Mouse (Mus musculus) small intestine, adult 2 months (tissue): ENCODE data around the gene Suds3. TPM values are rescaled to one million over a fixed set of nuclear protein-coding genes. Genes with fewer than 3 reads are reported as not detected.

Experiments
- H3K27ac ChIP-seq: fragments of 200-500 bp; 2 replicates; pipeline ENCODE4 v1.5.1; 2012; ENCODE audit warnings: low read depth, low read length, control low read depth, inconsistent platforms; ENCODE audit not compliant: insufficient read depth
- H3K27me3 ChIP-seq: fragments of 200-500 bp; 2 replicates; pipeline ENCODE4 v1.6.1; 2012; ENCODE audit warnings: mild to moderate bottlenecking, moderate library complexity, low read length, inconsistent platforms; ENCODE audit not compliant: control insufficient read depth, insufficient read depth
- H3K36me3 ChIP-seq: fragments of 200-500 bp; 2 replicates; pipeline ENCODE4 v1.6.1; 2012; ENCODE audit warnings: mild to moderate bottlenecking, low read length, control low read depth, inconsistent platforms; ENCODE audit not compliant: control insufficient read depth, insufficient read depth
- H3K4me1 ChIP-seq: fragments of 200-500 bp; 2 replicates; pipeline ENCODE4 v1.6.1; 2012; ENCODE audit warnings: low read length, inconsistent platforms, mixed read lengths; ENCODE audit not compliant: control insufficient read depth, insufficient read depth, insufficient read length
- H3K4me3 ChIP-seq: fragments of 200-500 bp; 2 replicates; pipeline ENCODE4 v1.5.1; 2012; ENCODE audit warnings: low read depth, mild to moderate bottlenecking, control low read depth, inconsistent platforms, low read length, moderate library complexity
- CTCF ChIP-seq: fragments of 200-500 bp; IDR thresholded peaks from 2 replicates; pipeline ENCODE4 v1.5.1; 2012; ENCODE audit warnings: low read depth, mild to moderate bottlenecking, control low read depth, inconsistent platforms, low read length, moderate library complexity, mixed read lengths; ENCODE audit not compliant: insufficient replicate concordance, insufficient read length; ENCODE audit errors: extremely low read depth
- POLR2A ChIP-seq: fragments of 200-500 bp; IDR thresholded peaks from 2 replicates; pipeline ENCODE4 v1.6.1; 2012; ENCODE audit warnings: low read depth, mild to moderate bottlenecking, control low read depth, inconsistent platforms, low read length, moderate library complexity
- WGBS: fragments of 180-500 bp; shearing (Covaris S2); methylation state at CpG from one replicate; pipeline ENCODE4 v1.1.7; 2018; 5-methylcytosine and 5-hydroxymethylcytosine counted together
- polyA plus RNA-seq: library from polyadenylated mRNA; depleted of rRNA; stranded (reverse); fragments of >200 nt; gene quantifications from 2 replicates; pipeline ENCODE4 v1.2.3, GENCODE M21; 2012; rRNA removed

Suds3 gene
- polyA plus RNA-seq, 1 experiment: 114 TPM

GRCm38 (mm10) chr5:117045101-117045500 is 70.8 kb downstream of the Suds3 start:
- Histone ChIP-seq H3K4me1 (no peaks in the 10 kb centered on the region), H3K4me3 (no peak overlapping the region), H3K27me3 (no peaks in the 10 kb centered on the region), H3K36me3 (no peaks in the 10 kb centered on the region), H3K27ac (no peak overlapping the region)
- no peak for TF ChIP-seq POLR2A
- TF ChIP-seq CTCF: no peak
- WGBS: 52% methylated on average over 10 of the region's 10 CpGs

- WGBS: 67% methylated on average over 11 of the region's 11 CpGs
- H3K27ac ChIP-seq: no peak overlapping the region
- no peaks in the 10 kb centered on the region for H3K36me3 ChIP-seq
- TF ChIP-seq CTCF (no peak), POLR2A (no peak)
- no peaks in the 10 kb centered on the region for H3K4me1 ChIP-seq
- no peaks in the 10 kb centered on the region for H3K27me3 ChIP-seq
- no peak overlapping the region for H3K4me3 ChIP-seq
Observed at GRCm38 (mm10) chr5:117042661-117043060, 73.3 kb downstream of the Suds3 start.

Other genes with a start within 250 kb of the Suds3 start
- 10.7 and 32.0 TPM in 2 replicates for gene Taok3, start 4.0 kb upstream of the Suds3 start, polyA plus RNA-seq
- gene Pebp1, start 171.5 kb upstream of the Suds3 start, polyA plus RNA-seq: 280 and 305 TPM in 2 replicates
- gene Vsig10, start 203.0 kb upstream of the Suds3 start, polyA plus RNA-seq: 22.9 and 67.6 TPM in 2 replicates
- 84.3 and 194 TPM in 2 replicates for gene Wsb2, start 241.2 kb upstream of the Suds3 start, polyA plus RNA-seq